Mouse (Mus musculus): Measurements from ENCODE around the gene Ddi1. TPM values are rescaled to one million over a fixed set of nuclear protein-coding genes. Genes with fewer than 3 reads are reported as not detected.

Gene Ddi1
- polyA plus RNA-seq (2016; fragmentation: Nextera tagmentation; extraction: Ambion mirVana): not detected in 2 replicates

- Histone ChIP-seq H3K9ac (replicated peaks) (no peak within 1 kb of the TSS), H3K27ac (replicated peaks) (no peak within 1 kb of the TSS), H3K4me2 (replicated peaks) (no peak within 1 kb of the TSS), H3K36me3 (no peaks in the 10 kb centered on the region), H3K4me3 (no peak within 1 kb of the TSS), H3K9me3 (no peaks in the 10 kb centered on the region), H3K4me1 (no peaks in the 10 kb centered on the region), H3K27me3 (no peaks in the 10 kb centered on the region)
- ATAC-seq (ENCODE audit: low FRiP score, low read depth): no peak
- WGBS: 48% methylated on average over 1 of the region's 1 CpGs
Measured at GRCm38 (mm10) chr9:6269796-6270280, at the start of gene Ddi1. TSS of gene Ddi1 (minus strand) at chr9:6269846.

- Histone ChIP-seq H3K4me1 (no peaks in the 10 kb centered on the region), H3K9me3 (no peaks in the 10 kb centered on the region), H3K27me3 (no peaks in the 10 kb centered on the region), H3K36me3 (no peaks in the 10 kb centered on the region), H3K4me3 (no peak overlapping the region), H3K27ac (replicated peaks) (no peak overlapping the region), H3K4me2 (replicated peaks) (no peak overlapping the region), H3K9ac (replicated peaks) (no peak overlapping the region)
- 85% methylated on average over 1 of the region's 1 CpGs for WGBS
- no peak for ATAC-seq (ENCODE audit: low FRiP score, low read depth)
Measured at GRCm38 (mm10) chr9:6317114-6317513, 47.5 kb upstream of the Ddi1 start.

GRCm38 (mm10) chr9:6305847-6306246 is 36.2 kb upstream of the Ddi1 start:
- Histone ChIP-seq H3K4me3 (no peak overlapping the region), H3K9ac (replicated peaks) (no peak overlapping the region), H3K4me2 (replicated peaks) (no peak overlapping the region), H3K9me3 (no peaks in the 10 kb centered on the region), H3K27ac (replicated peaks) (no peak overlapping the region), H3K36me3 (no peaks in the 10 kb centered on the region), H3K4me1 (no peaks in the 10 kb centered on the region), H3K27me3 (no peaks in the 10 kb centered on the region)
- ATAC-seq (ENCODE audit: low FRiP score, low read depth): no peak
- 94% methylated on average over 3 of the region's 3 CpGs for WGBS

GRCm38 (mm10) chr9:6304590-6304989 is 34.9 kb upstream of the Ddi1 start:
- WGBS: 89% methylated on average over 3 of the region's 3 CpGs
- no peak overlapping the region for H3K4me3 ChIP-seq
- no peak overlapping the region for H3K27ac ChIP-seq (replicated peaks)

GRCm38 (mm10) chr9:6302050-6302449 is 32.4 kb upstream of the Ddi1 start:
- WGBS: 81% methylated on average over 3 of the region's 3 CpGs
- Histone ChIP-seq H3K4me2 (replicated peaks) (no peak overlapping the region), H3K4me3 (no peak overlapping the region), H3K27ac (replicated peaks) (no peak overlapping the region), H3K9me3 (no peaks in the 10 kb centered on the region), H3K27me3 (no peaks in the 10 kb centered on the region), H3K9ac (replicated peaks) (no peak overlapping the region), H3K4me1 (peaks cover 4% of the 10 kb centered on the region; the same call in 1 of the 2 replicates), H3K36me3 (no peaks in the 10 kb centered on the region)
- ATAC-seq (ENCODE audit: low FRiP score, low read depth): no peak

More at GRCm38 (mm10) chr9:6304590-6304989, 34.9 kb upstream of the Ddi1 start:
- Histone ChIP-seq H3K4me2 (replicated peaks) (no peak overlapping the region), H3K9me3 (no peaks in the 10 kb centered on the region), H3K9ac (replicated peaks) (no peak overlapping the region), H3K36me3 (no peaks in the 10 kb centered on the region), H3K4me1 (no peaks in the 10 kb centered on the region), H3K27me3 (no peaks in the 10 kb centered on the region)
- no peak for ATAC-seq (ENCODE audit: low FRiP score, low read depth)

- Histone ChIP-seq H3K4me3 (no peak overlapping the region), H3K9me3 (no peaks in the 10 kb centered on the region), H3K4me2 (replicated peaks) (no peak overlapping the region), H3K4me1 (peaks cover 4% of the 10 kb centered on the region; the same call in 1 of the 2 replicates), H3K27ac (replicated peaks) (no peak overlapping the region), H3K36me3 (no peaks in the 10 kb centered on the region), H3K9ac (replicated peaks) (no peak overlapping the region), H3K27me3 (no peaks in the 10 kb centered on the region)
- 85% methylated on average over 2 of the region's 2 CpGs for WGBS
- no peak for ATAC-seq (ENCODE audit: low FRiP score, low read depth)
Measured at GRCm38 (mm10) chr9:6298547-6298946, 28.9 kb upstream of the Ddi1 start.

GRCm38 (mm10) chr9:6289211-6289696 is 19.6 kb upstream of the Ddi1 start:
- Histone ChIP-seq H3K9me3 (no peaks in the 10 kb centered on the region), H3K4me2 (replicated peaks) (no peak overlapping the region), H3K4me3 (no peak overlapping the region), H3K27ac (replicated peaks) (no peak overlapping the region), H3K9ac (replicated peaks) (no peak overlapping the region), H3K4me1 (peaks cover 12% of the 10 kb centered on the region), H3K27me3 (no peaks in the 10 kb centered on the region), H3K36me3 (no peaks in the 10 kb centered on the region)
- 18% methylated on average over 2 of the region's 2 CpGs for WGBS
- peak; percentile 57 for ATAC-seq (ENCODE audit: low FRiP score, low read depth)

- Histone ChIP-seq H3K27ac (replicated peaks) (no peak overlapping the region), H3K4me2 (replicated peaks) (no peak overlapping the region), H3K9ac (replicated peaks) (no peak overlapping the region), H3K27me3 (no peaks in the 10 kb centered on the region), H3K4me1 (peaks cover 12% of the 10 kb centered on the region), H3K4me3 (no peak overlapping the region), H3K36me3 (no peaks in the 10 kb centered on the region), H3K9me3 (no peaks in the 10 kb centered on the region)
- 30% methylated on average over 1 of the region's 1 CpGs for WGBS
- ATAC-seq (ENCODE audit: low FRiP score, low read depth): peak; percentile 82
Measured at GRCm38 (mm10) chr9:6286770-6287169, 17.1 kb upstream of the Ddi1 start.

GRCm38 (mm10) chr9:6277526-6277925 is 7.9 kb upstream of the Ddi1 start:
- no peak for ATAC-seq (ENCODE audit: low FRiP score, low read depth)
- no peaks in the 10 kb centered on the region for H3K9me3 ChIP-seq
- H3K4me2 ChIP-seq (replicated peaks): no peak overlapping the region
- H3K27me3 ChIP-seq: no peaks in the 10 kb centered on the region
- no peak overlapping the region for H3K27ac ChIP-seq (replicated peaks)
- H3K4me3 ChIP-seq: no peak overlapping the region
- H3K9ac ChIP-seq (replicated peaks): no peak overlapping the region
- no peaks in the 10 kb centered on the region for H3K4me1 ChIP-seq
- H3K36me3 ChIP-seq: no peaks in the 10 kb centered on the region

- Histone ChIP-seq H3K4me1 (no peaks in the 10 kb centered on the region), H3K36me3 (no peaks in the 10 kb centered on the region), H3K27ac (replicated peaks) (no peak overlapping the region), H3K27me3 (no peaks in the 10 kb centered on the region), H3K9me3 (no peaks in the 10 kb centered on the region), H3K4me2 (replicated peaks) (no peak overlapping the region), H3K9ac (replicated peaks) (no peak overlapping the region), H3K4me3 (no peak overlapping the region)
- no peak for ATAC-seq (ENCODE audit: low FRiP score, low read depth)
- 86% methylated on average over 1 of the region's 1 CpGs for WGBS
Measured at GRCm38 (mm10) chr9:6276395-6276794, 6.7 kb upstream of the Ddi1 start.

- ATAC-seq (ENCODE audit: low FRiP score, low read depth): no peak
- WGBS: 83% methylated on average over 2 of the region's 2 CpGs
- no peak overlapping the region for H3K4me2 ChIP-seq (replicated peaks)
- no peaks in the 10 kb centered on the region for H3K36me3 ChIP-seq
- no peak overlapping the region for H3K27ac ChIP-seq (replicated peaks)
- no peak overlapping the region for H3K9ac ChIP-seq (replicated peaks)
- H3K27me3 ChIP-seq: no peaks in the 10 kb centered on the region
- H3K4me3 ChIP-seq: no peak overlapping the region
- H3K4me1 ChIP-seq: no peaks in the 10 kb centered on the region
- no peaks in the 10 kb centered on the region for H3K9me3 ChIP-seq
Measured at GRCm38 (mm10) chr9:6264820-6265219, 4.8 kb downstream of the Ddi1 start.

- Histone ChIP-seq H3K27me3 (no peaks in the 10 kb centered on the region), H3K4me3 (no peak overlapping the region), H3K9me3 (no peaks in the 10 kb centered on the region), H3K27ac (replicated peaks) (no peak overlapping the region), H3K4me2 (replicated peaks) (no peak overlapping the region), H3K4me1 (no peaks in the 10 kb centered on the region), H3K36me3 (no peaks in the 10 kb centered on the region), H3K9ac (replicated peaks) (no peak overlapping the region)
- no peak for ATAC-seq (ENCODE audit: low FRiP score, low read depth)
Measured at GRCm38 (mm10) chr9:6257072-6257471, 12.6 kb downstream of the Ddi1 start.

- no peak overlapping the region for H3K4me3 ChIP-seq
- H3K4me2 ChIP-seq (replicated peaks): no peak overlapping the region
- no peaks in the 10 kb centered on the region for H3K36me3 ChIP-seq
- no peaks in the 10 kb centered on the region for H3K9me3 ChIP-seq
- H3K4me1 ChIP-seq: no peaks in the 10 kb centered on the region
- H3K27me3 ChIP-seq: no peaks in the 10 kb centered on the region
- no peak overlapping the region for H3K9ac ChIP-seq (replicated peaks)
- 79% methylated on average over 2 of the region's 2 CpGs for WGBS
- no peak for ATAC-seq (ENCODE audit: low FRiP score, low read depth)
- H3K27ac ChIP-seq (replicated peaks): no peak overlapping the region
Measured at GRCm38 (mm10) chr9:6251990-6252389, 17.7 kb downstream of the Ddi1 start.
